Mouse (Mus musculus) heart, postnatal 25 days (tissue): Measurements from ENCODE around the gene Gcn1l1. TPM values are rescaled to one million over a fixed set of nuclear protein-coding genes. Genes with fewer than 3 reads are reported as not detected.

ENCODE experiments used
- DNase-seq: peaks from one replicate; pipeline ENCODE4 v3.0.0; 2022; ENCODE audit warnings: low spot score
- intact Hi-C: fragments of 180-260 bp; cut with DNase I; formaldehyde crosslinking; loops from one replicate; pipeline ENCODE4 v1.15.1; 2025
- total RNA-seq, 2 experiments: library from RNA; stranded (reverse); gene quantifications; 2 replicates each; pipeline ENCODE4 v1.2.3; 2021

Gene Gcn1l1
- total RNA-seq, 2 experiments from 2014 or later = 38.4 to 42.8 TPM

DNA sequence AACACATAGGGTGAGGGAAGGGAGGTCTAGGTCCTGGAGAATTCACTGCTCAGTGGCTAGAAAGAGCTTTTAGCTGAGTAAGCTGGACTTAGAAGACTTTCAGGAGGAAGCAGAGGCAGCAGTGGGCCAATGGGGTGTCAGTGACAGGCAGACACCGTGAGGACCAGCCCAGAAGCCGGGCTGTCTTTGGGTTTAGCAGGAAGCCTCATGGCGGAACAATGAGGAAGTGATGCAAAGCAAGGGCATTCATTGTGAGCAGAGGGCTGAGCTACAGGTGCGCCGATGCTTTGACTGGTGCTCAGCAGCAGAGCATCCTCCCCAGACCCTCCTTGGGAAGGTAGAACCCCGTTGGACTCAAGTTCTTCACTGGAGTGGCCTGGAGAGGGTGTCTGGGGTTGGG, 70.5 kb downstream of the Gcn1l1 start:
- no peak for DNase-seq
- intact Hi-C loops = no loop called here

GRCm38 (mm10) chr5:115644192-115644591, 79.1 kb downstream of the Gcn1l1 start:
- intact Hi-C loops = no loop called here
- no peak for DNase-seq

- intact Hi-C loops = no loop called here
- no peak for DNase-seq
Observed at GRCm38 (mm10) chr5:115648876-115649275, 83.8 kb downstream of the Gcn1l1 start.

GRCm38 (mm10) chr5:115649699-115650098, 84.6 kb downstream of the Gcn1l1 start:
- intact Hi-C loops = loop anchor here (10.0 kb wide), 1 partner anchor 375 kb away; the partner anchor contains the start of gene Prkab1

DNA sequence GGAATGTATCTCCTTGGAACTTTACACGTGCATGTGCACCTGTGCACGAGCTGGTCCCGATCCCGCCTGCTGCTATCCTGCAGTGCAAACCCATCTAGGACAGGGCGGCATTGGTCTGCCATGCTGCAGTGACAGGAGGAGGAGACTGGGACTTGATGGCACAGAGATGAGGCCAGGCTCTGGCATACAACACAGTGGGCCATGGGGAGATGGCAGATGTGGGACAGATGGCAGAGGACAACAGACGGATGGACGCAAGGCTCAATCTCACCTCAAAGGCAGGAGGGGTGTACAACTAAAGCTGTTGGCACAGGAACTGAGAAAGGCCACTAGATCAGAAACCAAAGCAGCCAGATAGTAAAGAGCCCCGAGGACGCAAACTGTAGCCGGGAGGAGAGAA, 85.8 kb downstream of the Gcn1l1 start:
- intact Hi-C loops = loop anchor here (10.0 kb wide), 1 partner anchor 374 kb away; the partner anchor contains the start of gene Prkab1

More at GRCm38 (mm10) chr5:115649699-115650098, 84.6 kb downstream of the Gcn1l1 start:
- DNase-seq = no peak

GRCm38 (mm10) chr5:115651821-115652220, 86.8 kb downstream of the Gcn1l1 start:
- DNase-seq = no peak
- intact Hi-C loops = loop anchor here (2.0 to 10.0 kb wide), 2 partner anchors 19 to 373 kb away; partner anchors contain the start of gene Prkab1

More for the DNA sequence above, 85.8 kb downstream of the Gcn1l1 start:
- no peak for DNase-seq

- DNase-seq = peak; percentile 99
- intact Hi-C loops = loop anchor here (2.0 to 10.0 kb wide), 2 partner anchors 20 to 372 kb away; partner anchors contain the start of gene Prkab1
Observed at GRCm38 (mm10) chr5:115652681-115653575, 87.9 kb downstream of the Gcn1l1 start.

DNA sequence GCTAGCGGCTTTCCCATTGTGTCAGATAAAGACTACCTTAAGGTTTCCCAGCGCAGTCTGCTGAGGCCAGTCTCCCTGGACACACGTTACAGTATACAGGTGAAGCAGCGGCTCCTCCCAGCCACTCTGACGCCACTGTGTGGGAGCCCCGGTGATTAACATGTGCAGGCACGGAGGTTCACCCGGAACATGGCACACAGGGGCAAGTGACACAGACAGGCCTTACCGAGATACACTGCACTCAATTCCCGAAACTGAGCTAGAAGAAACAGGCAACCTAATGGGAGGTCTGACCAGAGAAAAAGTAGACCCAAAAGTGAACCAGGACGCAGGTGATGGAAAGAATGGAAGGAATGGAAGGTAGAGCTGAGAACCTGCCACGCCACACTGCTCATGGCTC, 88.7 kb downstream of the Gcn1l1 start:
- intact Hi-C loops = loop anchor here (2.0 to 10.0 kb wide), 2 partner anchors 21 to 371 kb away; partner anchors contain the start of gene Prkab1
- DNase-seq = no peak

GRCm38 (mm10) chr5:115656677-115657076, 91.6 kb downstream of the Gcn1l1 start:
- intact Hi-C loops = loop anchor here (10.0 kb wide), 1 partner anchor 368 kb away; the partner anchor contains the start of gene Prkab1

DNA sequence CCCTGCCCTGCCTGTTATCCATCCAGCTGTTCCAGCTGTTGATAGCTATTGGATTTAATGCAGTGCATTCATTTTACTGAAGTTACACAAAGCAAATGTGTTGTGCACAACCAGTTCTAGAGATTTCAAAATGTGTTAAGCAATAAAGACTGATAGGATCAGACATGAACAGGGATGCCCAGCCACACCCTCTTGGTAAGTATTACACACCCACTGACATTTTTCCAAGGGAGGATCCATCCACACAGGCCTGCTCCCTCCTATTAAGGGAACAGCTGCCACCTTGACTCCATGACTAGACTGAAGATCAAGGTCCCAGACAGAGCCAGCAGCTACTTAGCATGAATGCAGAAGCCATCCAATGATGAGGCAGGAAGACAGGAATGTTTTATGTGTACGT, 92.2 kb downstream of the Gcn1l1 start:
- intact Hi-C loops = loop anchor here (10.0 kb wide), 1 partner anchor 368 kb away; the partner anchor contains the start of gene Prkab1

More at GRCm38 (mm10) chr5:115656677-115657076, 91.6 kb downstream of the Gcn1l1 start:
- DNase-seq = no peak

GRCm38 (mm10) chr5:115658352-115658751, 93.3 kb downstream of the Gcn1l1 start:
- no peak for DNase-seq
- intact Hi-C loops = loop anchor here (10.0 kb wide), 1 partner anchor 366 kb away; the partner anchor contains the start of gene Prkab1

More for the DNA sequence above, 92.2 kb downstream of the Gcn1l1 start:
- no peak for DNase-seq

DNA sequence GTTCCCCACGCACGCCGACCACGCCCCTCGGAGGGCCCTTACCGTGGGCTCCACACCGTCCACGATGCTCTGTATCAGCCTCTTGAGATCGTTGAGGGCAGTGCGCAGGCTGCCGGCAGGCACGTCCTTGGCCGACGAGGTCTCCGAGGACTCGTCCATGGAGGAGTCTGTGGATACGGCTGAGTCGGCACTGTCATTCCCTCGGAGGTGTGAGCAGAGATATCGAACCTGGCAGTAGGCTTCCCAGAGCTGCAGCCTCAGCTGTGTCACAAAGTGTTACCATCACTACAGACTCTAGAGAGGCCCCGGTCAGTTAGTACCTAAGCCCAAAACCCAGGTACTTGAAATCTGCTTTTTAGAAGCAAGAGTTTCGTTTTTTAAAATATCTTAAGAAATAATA, 97.6 kb downstream of the Gcn1l1 start:
- intact Hi-C loops = no loop called here
- DNase-seq = no peak

- intact Hi-C loops = no loop called here
- DNase-seq = no peak
Observed at GRCm38 (mm10) chr5:115666366-115667065, 101.5 kb downstream of the Gcn1l1 start.

- intact Hi-C loops = no loop called here
- DNase-seq = no peak
Observed at GRCm38 (mm10) chr5:115667210-115667609, 102.2 kb downstream of the Gcn1l1 start.

- intact Hi-C loops = no loop called here
Observed at GRCm38 (mm10) chr5:115667894-115668293, 102.8 kb downstream of the Gcn1l1 start.

DNA sequence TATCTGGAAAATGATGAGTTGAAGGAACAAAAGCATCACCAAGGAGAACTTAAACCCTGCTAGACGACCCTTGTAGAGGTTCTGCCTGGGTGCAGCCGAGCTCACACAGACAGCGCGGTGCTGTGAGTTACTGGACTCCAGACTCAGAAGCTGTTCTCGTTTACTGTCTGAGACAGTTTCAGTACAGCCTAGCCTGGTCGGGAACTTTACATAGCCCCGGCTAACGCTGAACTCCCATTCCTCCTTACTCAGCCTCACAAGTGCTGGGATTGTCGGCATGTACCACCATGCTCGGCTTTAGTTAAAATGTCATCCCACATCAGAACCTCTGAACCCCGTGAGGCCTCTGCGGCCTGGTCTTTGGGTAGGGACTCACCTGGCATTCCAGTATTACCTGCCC, 103.9 kb downstream of the Gcn1l1 start:
- no peak for DNase-seq
- intact Hi-C loops = no loop called here

More at GRCm38 (mm10) chr5:115667894-115668293, 102.8 kb downstream of the Gcn1l1 start:
- DNase-seq = no peak

DNA sequence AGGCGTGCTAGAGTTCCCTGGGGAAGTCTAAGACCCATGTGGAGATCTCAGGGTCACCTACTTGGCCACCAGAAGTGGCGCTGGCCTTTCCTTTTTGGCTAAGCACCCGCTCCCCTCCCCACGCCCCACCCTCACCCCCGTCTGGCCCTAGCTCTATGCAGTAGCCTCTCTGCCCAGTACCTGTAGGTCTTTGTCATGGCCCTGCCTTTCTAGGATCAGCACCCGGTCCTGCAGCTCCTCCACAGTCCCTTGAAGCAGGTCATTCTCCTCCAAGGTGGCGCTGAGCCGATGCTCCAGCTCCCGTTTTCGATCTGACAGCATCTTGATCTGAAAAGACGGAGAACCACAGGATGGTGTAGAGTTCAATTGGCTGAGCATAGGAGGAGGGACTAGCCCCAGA, 104.9 kb downstream of the Gcn1l1 start:
- DNase-seq = no peak
- intact Hi-C loops = no loop called here

- DNase-seq = no peak
- intact Hi-C loops = no loop called here
Observed at GRCm38 (mm10) chr5:115670406-115670805, 105.4 kb downstream of the Gcn1l1 start.

DNA sequence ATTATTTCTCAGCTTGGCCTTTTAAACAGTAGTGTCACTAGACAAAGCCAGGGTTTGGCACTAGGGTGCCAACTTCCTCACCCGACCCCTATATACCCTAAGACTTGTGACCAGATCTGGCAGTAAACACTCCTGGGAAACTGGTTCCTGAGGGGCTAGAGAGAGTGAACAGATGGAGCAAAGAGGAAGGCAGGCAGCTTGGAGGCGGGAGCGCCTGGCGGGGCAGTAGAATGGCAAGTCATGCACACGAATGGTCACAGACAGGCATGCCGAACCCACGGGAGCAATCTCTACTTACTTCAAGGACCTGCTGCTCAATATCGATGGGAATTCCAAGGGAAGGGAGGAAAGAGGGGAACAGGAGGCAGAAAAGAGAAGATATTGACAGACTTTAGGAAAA, 106.8 kb downstream of the Gcn1l1 start:
- intact Hi-C loops = no loop called here

More for the DNA sequence above, 106.8 kb downstream of the Gcn1l1 start:
- no peak for DNase-seq
